Mouse (Mus musculus) granulocyte monocyte progenitor cell, adult 5-6 weeks (primary cell): ENCODE results near the gene Ist1. TPM values are rescaled to one million over a fixed set of nuclear protein-coding genes. Genes with fewer than 3 reads are reported as not detected.

Experiments used
- ATAC-seq: replicated peaks from 2 replicates; pipeline ENCODE4 v1.8.0; 2016; ENCODE audit warnings: mild to moderate bottlenecking, moderate TSS enrichment, inconsistent platforms; ENCODE audit not compliant: poor library complexity, severe bottlenecking
- total RNA-seq, 2 experiments: library from RNA; stranded (forward) in 1 of 2; stranded (reverse) in 1 of 2; fragments of 200-712, 200-1000 nt in 1 of 2; fragments of >200 nt in 1 of 2; fragmentation: Nextera tagmentation in 1 of 2; gene quantifications; 2 replicates each; pipeline ENCODE4 v1.2.3; 2014 to 2017

Ist1 gene
- total RNA-seq, 2 experiments from 2014 or later, result 69.5 to 82.2 TPM

- peak; percentile 85 for ATAC-seq
Observed at GRCm38 (mm10) chr8:109687248-109687647, 5.8 kb downstream of the Ist1 start.

- ATAC-seq, result peak; percentile 94
Observed at GRCm38 (mm10) chr8:109682120-109682519, 10.9 kb downstream of the Ist1 start.

GRCm38 (mm10) chr8:109681535-109681934, 11.5 kb downstream of the Ist1 start:
- no peak for ATAC-seq

GRCm38 (mm10) chr8:109675896-109676643, 17.0 kb downstream of the Ist1 start:
- ATAC-seq, result no peak

GRCm38 (mm10) chr8:109673596-109673995, 19.5 kb downstream of the Ist1 start:
- no peak for ATAC-seq

GRCm38 (mm10) chr8:109672656-109673055, 20.4 kb downstream of the Ist1 start:
- no peak for ATAC-seq

GRCm38 (mm10) chr8:109666616-109667015, 26.4 kb downstream of the Ist1 start:
- no peak for ATAC-seq

GRCm38 (mm10) chr8:109662328-109662727, 30.7 kb downstream of the Ist1 start:
- ATAC-seq, result no peak

- no peak for ATAC-seq
Observed at GRCm38 (mm10) chr8:109656860-109657259, 36.2 kb downstream of the Ist1 start.

GRCm38 (mm10) chr8:109650801-109651200, 42.3 kb downstream of the Ist1 start:
- ATAC-seq, result no peak; the same call in 1 of the 2 replicates

- ATAC-seq, result no peak
Observed at GRCm38 (mm10) chr8:109648469-109648868, 44.6 kb downstream of the Ist1 start.

- ATAC-seq, result no peak
Observed at GRCm38 (mm10) chr8:109647331-109647730, 45.7 kb downstream of the Ist1 start.

GRCm38 (mm10) chr8:109641236-109641635, 51.8 kb downstream of the Ist1 start:
- ATAC-seq, result no peak

- ATAC-seq, result no peak
Observed at GRCm38 (mm10) chr8:109640410-109640809, 52.6 kb downstream of the Ist1 start.

GRCm38 (mm10) chr8:109638851-109639250, 54.2 kb downstream of the Ist1 start:
- no peak for ATAC-seq

- no peak for ATAC-seq
Observed at GRCm38 (mm10) chr8:109635146-109635545, 57.9 kb downstream of the Ist1 start.

- ATAC-seq, result no peak
Observed at GRCm38 (mm10) chr8:109632498-109632897, 60.6 kb downstream of the Ist1 start.

- ATAC-seq, result no peak
Observed at GRCm38 (mm10) chr8:109628638-109629037, 64.4 kb downstream of the Ist1 start.
